15 mouse cellular contexts compared by ENCODE assay signal in genomic region chr10:89656366-89656765, GRCm38 (mm10). TPM values are rescaled to one million over a fixed set of nuclear protein-coding genes. Genes with fewer than 3 reads are reported as not detected.
DNase-seq lines count a peak whose midpoint lies in the region; TF ChIP-seq lines count a peak whose summit lies in the region.
"Had no signal": no experiment of that assay in that cellular context is flagged by ENCODE, and none has a peak within 500 bp of the region (broad histone marks: within the 10 kb centered on the region; RNA-seq: fewer than 3 reads in every experiment).

No protein-coding gene starts in this region.

- TF ChIP-seq CTCF in liver, adult 2 months (IDR thresholded peaks at IDR 0.05; ENCODE audit: low read depth, low read length) = no peak
- no peak for TF ChIP-seq CTCF in cerebellum, adult 2 months (IDR thresholded peaks at IDR 0.05; ENCODE audit: borderline replicate concordance, insufficient read depth, low read depth, low read length)

- TF ChIP-seq POLR2A in liver, adult 2 months (IDR thresholded peaks at IDR 0.05; ENCODE audit: extremely low read depth, insufficient read depth, low read length) = no peak
- no peak for TF ChIP-seq POLR2A in cerebellum, adult 2 months (IDR thresholded peaks at IDR 0.05; ENCODE audit: borderline replicate concordance, insufficient read depth, low read length)

- peak; percentile 44 to 46 for DNase-seq in heart, adult 18-20 months
- DNase-seq in heart, postnatal 4 days = no peak
- DNase-seq in liver, adult 2 months (ENCODE audit: extremely low read depth, low read depth, low spot score) = peak; percentile 33
- DNase-seq in liver = no peak
- peak; percentile 73 to 80 for DNase-seq in cerebellum, adult 2 months
- peak; percentile 39 to 46 for DNase-seq in layer of hippocampus, adult 8-10 months (ENCODE audit: low spot score in 2 of 2)
- no peak for DNase-seq in spleen, adult 18-20 months
- DNase-seq in gastrocnemius, adult 8-10 months (ENCODE audit: low spot score in 2 of 2) = no peak
- DNase-seq: forebrain, postnatal 0 days; kidney, postnatal 25 days; thymus, postnatal 14 days had no signal

- H3K27ac ChIP-seq in liver, adult 2 months (replicated peaks; ENCODE audit: insufficient read depth, low read depth, low read length) = no peak overlapping the region
- no peak overlapping the region for H3K27ac ChIP-seq in cerebellum, adult 2 months (ENCODE audit: insufficient read depth, low read length)
- H3K27ac ChIP-seq: liver, embryonic 12.5 days had no signal

- no peaks in the 10 kb centered on the region for H3K27me3 ChIP-seq in liver, adult 2 months (ENCODE audit: control insufficient read depth, insufficient read depth, low read length)
- no peaks in the 10 kb centered on the region for H3K27me3 ChIP-seq in cerebellum, adult 2 months (ENCODE audit: control insufficient read depth, insufficient read depth, low read length)
- H3K27me3 ChIP-seq: liver, embryonic 12.5 days had no signal

- no peak overlapping the region for H3K4me3 ChIP-seq in liver, adult 2 months (ENCODE audit: insufficient read depth, low read depth, low read length)
- no peak overlapping the region for H3K4me3 ChIP-seq in cerebellum, adult 2 months (replicated peaks; ENCODE audit: insufficient read depth, low read depth, low read length)
- H3K4me3 ChIP-seq: liver, embryonic 12.5 days had no signal

- 57% methylated on average over 5 of the region's 5 CpGs for WGBS in liver, adult 2 months
- WGBS in cerebellum, adult 2 months = 26% methylated on average over 5 of the region's 5 CpGs

- no peak overlapping the region for H3K9ac ChIP-seq in liver, adult 2 months (ENCODE audit: low read depth, low read length)
- H3K9ac ChIP-seq: forebrain, postnatal 0 days; liver, embryonic 12.5 days had no signal

- H3K79me2 ChIP-seq in liver, adult 2 months (ENCODE audit: control insufficient read depth, insufficient read depth, low read length) = no peaks in the 10 kb centered on the region

- H3K36me3 ChIP-seq in liver, adult 2 months (ENCODE audit: control insufficient read depth, insufficient read depth, low read length) = peaks cover 48% of the 10 kb centered on the region

- peaks cover 5% of the 10 kb centered on the region; the same call in 1 of the 2 replicates for H3K4me1 ChIP-seq in liver, adult 2 months (ENCODE audit: control insufficient read depth, insufficient read depth, low read length)
- H3K4me1 ChIP-seq in cerebellum, adult 2 months (ENCODE audit: control insufficient read depth, insufficient read depth, low read length) = peaks cover 7% of the 10 kb centered on the region
- H3K4me1 ChIP-seq: liver, embryonic 12.5 days had no signal

RNA-seq across cellular contexts. Expression of gene Scyl2, which starts 29.7 kb away (rescaled TPM):
- 10 to 100 TPM; 17.1 to 17.7 TPM for total RNA-seq in heart, adult 18-20 months (2021)
- 10 to 100 TPM; 21.4 to 22.1 TPM for total RNA-seq in heart, postnatal 4 days (2021)
- total RNA-seq in liver, adult 2 months (2014; rRNA removed) = 18.4 and 20.1 TPM in 2 replicates
- polyA plus RNA-seq in liver, adult 2 months (2012; rRNA removed) = 10.8 and 11.3 TPM in 2 replicates
- 29.7 and 31.5 TPM in 2 replicates for polyA plus RNA-seq in cerebellum, adult 2 months (2012; rRNA removed)
- total RNA-seq in layer of hippocampus, adult 8-10 months (2022) = 10 to 100 TPM; 25.9 to 31.8 (median 29.6) TPM
- 10 to 100 TPM; 11.0 to 13.4 (median 11.5) TPM for total RNA-seq in gastrocnemius, adult 8-10 months (2022)

RNA-seq across cellular contexts. Expression of gene Slc17a8, which starts 35.3 kb away (rescaled TPM):
- not detected for total RNA-seq in heart, adult 18-20 months (2021)
- not detected for total RNA-seq in heart, postnatal 4 days (2021)
- 2.9 and 3.3 TPM in 2 replicates for total RNA-seq in liver, adult 2 months (2014; rRNA removed)
- polyA plus RNA-seq in liver, adult 2 months (2012; rRNA removed) = 1.1 TPM in 2 replicates
- 0.27 and 0.36 TPM in 2 replicates for polyA plus RNA-seq in cerebellum, adult 2 months (2012; rRNA removed)
- total RNA-seq in layer of hippocampus, adult 8-10 months (2022) = 1 to 10 TPM; 2.4 to 3.6 (median 2.7) TPM
- total RNA-seq in gastrocnemius, adult 8-10 months (2022) = not detected
- total RNA-seq: ES-E14 had no signal
- polyA plus RNA-seq: lung, postnatal 0 days; stomach, embryonic 14.5 days had no signal

Comparison
In these comparisons a context has a peak if more than half of its experiments do, and no peak if none do; other contexts are left out.
1. DNase-seq: peak in heart, adult 18-20 months (2 of 2), liver, adult 2 months (single experiment), cerebellum, adult 2 months (2 of 2) and layer of hippocampus, adult 8-10 months (2 of 2); none in heart, postnatal 4 days (single experiment), liver (single experiment), spleen, adult 18-20 months (0 of 2) and gastrocnemius, adult 8-10 months (0 of 2).